Mouse (Mus musculus): ENCODE data around the gene Tshz3.

DNA sequence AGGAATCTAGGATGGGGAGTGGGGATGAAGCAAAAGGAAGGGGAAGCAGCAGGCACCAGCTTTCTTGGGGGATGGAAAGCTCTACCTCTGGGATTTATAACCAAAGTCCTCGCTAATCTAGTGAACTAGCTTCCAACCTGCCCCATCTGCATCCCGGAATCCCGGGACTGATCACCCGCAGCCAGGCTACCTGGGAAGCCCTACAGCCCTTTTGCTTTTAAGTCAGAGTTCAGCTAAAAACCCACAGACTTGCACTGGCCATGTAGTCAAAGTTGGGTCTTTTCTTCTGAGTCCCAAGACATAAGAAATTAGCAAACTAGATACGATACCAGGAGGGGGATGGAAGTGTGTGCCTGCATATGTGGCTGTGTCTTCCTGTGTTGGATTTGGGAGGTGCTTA is 5.5 kb upstream of the Tshz3 start:
- no peak for TF ChIP-seq CTCF (IDR thresholded peaks at IDR 0.05; ENCODE audit: borderline replicate concordance, extremely low read depth, insufficient read depth, insufficient read length)
- no peak for TF ChIP-seq POLR2A (IDR thresholded peaks at IDR 0.05; ENCODE audit: borderline replicate concordance, extremely low read depth, insufficient read depth, insufficient read length, poor library complexity, severe bottlenecking)
